21 mouse cellular contexts compared by ENCODE assay signal in the genomic region with DNA sequence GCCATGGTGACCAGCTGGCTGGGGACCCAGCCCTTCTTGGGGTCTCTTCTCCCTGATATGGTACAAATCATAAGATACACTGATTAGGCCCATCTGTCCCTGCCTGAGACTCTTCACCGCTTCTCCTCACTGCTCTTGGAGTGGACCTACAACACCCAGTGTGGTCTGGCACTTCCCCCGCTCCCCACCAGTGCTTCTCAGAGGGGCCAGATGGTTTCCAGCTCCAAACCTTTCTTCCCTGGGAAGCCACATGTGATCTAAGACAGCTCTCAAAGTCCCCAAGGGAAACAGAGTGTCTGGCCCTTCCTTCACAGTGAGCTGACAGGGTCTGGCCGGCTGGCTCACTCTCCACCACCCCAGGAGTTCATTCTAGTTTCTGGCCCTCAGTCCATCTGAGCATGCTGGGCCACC. TPM values are rescaled to one million over a fixed set of nuclear protein-coding genes. Genes with fewer than 3 reads are reported as not detected.
DNase-seq lines count a peak whose midpoint lies in the region; ATAC-seq and TF ChIP-seq lines count a peak whose summit lies in the region.
"Had no signal": no experiment of that assay in that cellular context is flagged by ENCODE, and none has a peak within 500 bp of the region (broad histone marks: within the 10 kb centered on the region; RNA-seq: fewer than 3 reads in every experiment).

No protein-coding gene starts in this region.

- H3K4me2 ChIP-seq in forebrain, embryonic 14.5 days (ENCODE audit: low read length) = no peak overlapping the region
- no peak overlapping the region for H3K4me2 ChIP-seq in forebrain, embryonic 11.5 days (ENCODE audit: low read depth, low read length, severe bottlenecking)
- no peak overlapping the region for H3K4me2 ChIP-seq in midbrain, postnatal 0 days (ENCODE audit: low read depth, low read length, poor library complexity, severe bottlenecking)
- no peak overlapping the region for H3K4me2 ChIP-seq in midbrain, embryonic 15.5 days
- H3K4me2 ChIP-seq: embryonic facial prominence, embryonic 13.5 days; forebrain, embryonic 13.5 days had no signal

- H3K4me1 ChIP-seq in forebrain, embryonic 14.5 days (ENCODE audit: control insufficient read depth, insufficient read depth, low read length) = no peaks in the 10 kb centered on the region
- H3K4me1 ChIP-seq in forebrain, embryonic 11.5 days (replicated peaks; ENCODE audit: control insufficient read depth, insufficient read depth, low read length) = 0 out of 2 replicates have a peak, but pooled peaks cover under 1% of the 10 kb centered on the region
- H3K4me1 ChIP-seq in midbrain, postnatal 0 days (ENCODE audit: insufficient read depth, low read length) = no peaks in the 10 kb centered on the region
- peaks cover 7% of the 10 kb centered on the region for H3K4me1 ChIP-seq in midbrain, embryonic 15.5 days
- H3K4me1 ChIP-seq in embryonic facial prominence, embryonic 10.5 days = peaks cover 27% of the 10 kb centered on the region

- H3K9me3 ChIP-seq in forebrain, embryonic 14.5 days (replicated peaks; ENCODE audit: control insufficient read depth, low read length) = no peaks in the 10 kb centered on the region
- H3K9me3 ChIP-seq in forebrain, embryonic 11.5 days (ENCODE audit: control insufficient read depth, low read length) = no peaks in the 10 kb centered on the region
- H3K9me3 ChIP-seq in midbrain, postnatal 0 days (ENCODE audit: low read length) = no peaks in the 10 kb centered on the region
- H3K9me3 ChIP-seq in midbrain, embryonic 15.5 days = no peaks in the 10 kb centered on the region
- no peaks in the 10 kb centered on the region for H3K9me3 ChIP-seq in embryonic facial prominence, embryonic 10.5 days
- H3K9me3 ChIP-seq: embryonic facial prominence, embryonic 13.5 days; forebrain, embryonic 13.5 days had no signal

- no peaks in the 10 kb centered on the region for H3K27me3 ChIP-seq in forebrain, embryonic 14.5 days (replicated peaks; ENCODE audit: control insufficient read depth, insufficient read depth, low read length)
- no peaks in the 10 kb centered on the region for H3K27me3 ChIP-seq in forebrain, embryonic 11.5 days (ENCODE audit: control insufficient read depth, insufficient read depth, low read length)
- H3K27me3 ChIP-seq in midbrain, postnatal 0 days (ENCODE audit: insufficient read depth, low read length) = no peaks in the 10 kb centered on the region
- H3K27me3 ChIP-seq in midbrain, embryonic 15.5 days (replicated peaks) = no peaks in the 10 kb centered on the region
- H3K27me3 ChIP-seq in embryonic facial prominence, embryonic 10.5 days (replicated peaks; ENCODE audit: low read depth, poor library complexity, severe bottlenecking) = peaks cover 9% of the 10 kb centered on the region; the same call in 1 of the 2 replicates
- H3K27me3 ChIP-seq: embryonic facial prominence, embryonic 13.5 days; forebrain, embryonic 13.5 days had no signal

- no peak for TF ChIP-seq CTCF in midbrain, postnatal 0 days (IDR thresholded peaks at IDR 0.05)

- H3K4me3 ChIP-seq in forebrain, embryonic 14.5 days (ENCODE audit: low read depth, low read length) = no peak overlapping the region
- H3K4me3 ChIP-seq in forebrain, embryonic 11.5 days (ENCODE audit: low read depth, low read length) = no peak overlapping the region
- H3K4me3 ChIP-seq in midbrain, postnatal 0 days (ENCODE audit: low read depth, low read length) = no peak overlapping the region
- no peak overlapping the region for H3K4me3 ChIP-seq in midbrain, embryonic 15.5 days
- H3K4me3 ChIP-seq in embryonic facial prominence, embryonic 10.5 days = no peak overlapping the region
- H3K4me3 ChIP-seq: embryonic facial prominence, embryonic 13.5 days; forebrain, embryonic 13.5 days; heart, adult 2 months had no signal

- no peak for ATAC-seq in forebrain, embryonic 14.5 days
- no peak for ATAC-seq in forebrain, embryonic 11.5 days (replicated peaks; ENCODE audit: low FRiP score)
- peak; percentile 12; the same call in 1 of the 2 replicates for ATAC-seq in midbrain, postnatal 0 days (ENCODE audit: low FRiP score)
- no peak for ATAC-seq in midbrain, embryonic 15.5 days (replicated peaks)
- ATAC-seq: forebrain, embryonic 13.5 days had no signal

- no peak overlapping the region for H3K27ac ChIP-seq in forebrain, embryonic 14.5 days (ENCODE audit: low read depth, low read length)
- H3K27ac ChIP-seq in forebrain, embryonic 11.5 days (ENCODE audit: low read depth, low read length) = no peak overlapping the region
- no peak overlapping the region for H3K27ac ChIP-seq in midbrain, postnatal 0 days (ENCODE audit: low read depth, low read length)
- H3K27ac ChIP-seq in midbrain, embryonic 15.5 days = no peak overlapping the region
- H3K27ac ChIP-seq in embryonic facial prominence, embryonic 10.5 days (replicated peaks) = 0 out of 2 replicates have a peak overlapping the region, but pooled peaks have one; percentile 5
- H3K27ac ChIP-seq: embryonic facial prominence, embryonic 13.5 days; forebrain, embryonic 13.5 days; heart, adult 2 months; kidney, postnatal 0 days had no signal

- DNase-seq in forebrain, embryonic 14.5 days (ENCODE audit: low spot score) = peak; percentile 6
- DNase-seq in forebrain, embryonic 11.5 days (ENCODE audit: low spot score) = no peak
- DNase-seq in midbrain, postnatal 0 days (ENCODE audit: low spot score) = peak; percentile 75
- DNase-seq in embryonic facial prominence, embryonic 10.5 days (ENCODE audit: low spot score) = no peak
- DNase-seq in thymus, adult 18-20 months = no peak
- DNase-seq in liver = no peak
- DNase-seq in urinary bladder, postnatal 36 days (ENCODE audit: low spot score in 2 of 2) = no peak
- DNase-seq: heart, adult 2 months; layer of hippocampus, adult 9-11 months; lung, adult 2 months; right cerebral cortex, postnatal 14 days; thymus, postnatal 36 days had no signal

- H3K36me3 ChIP-seq in forebrain, embryonic 14.5 days (ENCODE audit: control insufficient read depth, insufficient read depth, low read length) = no peaks in the 10 kb centered on the region
- H3K36me3 ChIP-seq in forebrain, embryonic 11.5 days (ENCODE audit: control insufficient read depth, insufficient read depth, low read length) = no peaks in the 10 kb centered on the region
- H3K36me3 ChIP-seq in midbrain, postnatal 0 days (ENCODE audit: insufficient read depth, low read length) = no peaks in the 10 kb centered on the region
- no peaks in the 10 kb centered on the region for H3K36me3 ChIP-seq in midbrain, embryonic 15.5 days (replicated peaks)
- H3K36me3 ChIP-seq in embryonic facial prominence, embryonic 10.5 days (replicated peaks) = no peaks in the 10 kb centered on the region
- H3K36me3 ChIP-seq: embryonic facial prominence, embryonic 13.5 days had no signal

- no peak overlapping the region for H3K9ac ChIP-seq in forebrain, embryonic 14.5 days (ENCODE audit: low read length)
- no peak overlapping the region for H3K9ac ChIP-seq in forebrain, embryonic 11.5 days (ENCODE audit: low read length)
- H3K9ac ChIP-seq in midbrain, postnatal 0 days (replicated peaks; ENCODE audit: low read length, poor library complexity, severe bottlenecking) = no peak overlapping the region
- no peak overlapping the region for H3K9ac ChIP-seq in midbrain, embryonic 15.5 days
- H3K9ac ChIP-seq: embryonic facial prominence, embryonic 13.5 days; forebrain, embryonic 13.5 days had no signal

- WGBS in forebrain, embryonic 14.5 days = 55% methylated on average over 3 of the region's 3 CpGs
- 76% methylated on average over 3 of the region's 3 CpGs for WGBS in forebrain, embryonic 11.5 days
- WGBS in midbrain, postnatal 0 days = 64% methylated on average over 3 of the region's 3 CpGs
- 52% methylated on average over 3 of the region's 3 CpGs for WGBS in midbrain, embryonic 15.5 days
- WGBS in embryonic facial prominence, embryonic 10.5 days = 66% methylated on average over 3 of the region's 3 CpGs

RNA-seq across cellular contexts. Expression of gene Ankdd1a, which starts 5.1 kb away (rescaled TPM):
- polyA plus RNA-seq in forebrain, embryonic 14.5 days (2014; fragmentation: Nextera tagmentation; extraction: Ambion mirVana) = not detected in 2 replicates
- polyA plus RNA-seq in forebrain, embryonic 11.5 days (2014; fragmentation: Nextera tagmentation; extraction: Ambion mirVana) = 0.20 TPM in 1 of 2 replicates, not detected in the other
- 5.4 and 5.5 TPM in 2 replicates for total RNA-seq in midbrain, postnatal 0 days (2014; rRNA removed)
- 1.4 TPM in 2 replicates for polyA plus RNA-seq in midbrain, postnatal 0 days (2015; fragmentation: Nextera tagmentation; extraction: Ambion mirVana)
- polyA plus RNA-seq in midbrain, embryonic 15.5 days (2015; fragmentation: Nextera tagmentation; extraction: Ambion mirVana) = 1.0 and 1.7 TPM in 2 replicates
- not detected in 2 replicates for polyA plus RNA-seq in embryonic facial prominence, embryonic 10.5 days (2016; fragmentation: Nextera tagmentation; extraction: Ambion mirVana)
- total RNA-seq: CH12.LX; gastrocnemius, adult 18-20 months; heart, adult 2 months; liver, adult 2 months had no signal
- polyA plus RNA-seq: embryonic facial prominence, embryonic 13.5 days; forebrain, embryonic 13.5 days; heart, adult 2 months; heart, embryonic 16.5 days; intestine, embryonic 14.5 days; liver, adult 2 months had no signal

RNA-seq across cellular contexts. Expression of gene Spg21, which starts 54.1 kb away (rescaled TPM):
- polyA plus RNA-seq in forebrain, embryonic 14.5 days (2014; fragmentation: Nextera tagmentation; extraction: Ambion mirVana) = 163 and 168 TPM in 2 replicates
- 95.5 and 110 TPM in 2 replicates for polyA plus RNA-seq in forebrain, embryonic 11.5 days (2014; fragmentation: Nextera tagmentation; extraction: Ambion mirVana)
- 79.3 and 80.1 TPM in 2 replicates for total RNA-seq in midbrain, postnatal 0 days (2014; rRNA removed)
- polyA plus RNA-seq in midbrain, postnatal 0 days (2015; fragmentation: Nextera tagmentation; extraction: Ambion mirVana) = 99.4 and 103 TPM in 2 replicates
- polyA plus RNA-seq in midbrain, embryonic 15.5 days (2015; fragmentation: Nextera tagmentation; extraction: Ambion mirVana) = 115 and 133 TPM in 2 replicates
- 103 and 112 TPM in 2 replicates for polyA plus RNA-seq in embryonic facial prominence, embryonic 10.5 days (2016; fragmentation: Nextera tagmentation; extraction: Ambion mirVana)

Comparison
In these comparisons a context has a peak if more than half of its experiments do, and no peak if none do; other contexts are left out.
1. DNase-seq: peak in forebrain, embryonic 14.5 days (single experiment) and midbrain, postnatal 0 days (single experiment); none in forebrain, embryonic 11.5 days (single experiment), embryonic facial prominence, embryonic 10.5 days (single experiment), thymus, adult 18-20 months (0 of 2), liver (single experiment) and urinary bladder, postnatal 36 days (0 of 2).